Mouse (Mus musculus): ENCODE results near the gene Kctd2. TPM values are rescaled to one million over a fixed set of nuclear protein-coding genes. Genes with fewer than 3 reads are reported as not detected.

The Kctd2 gene
- polyA plus RNA-seq, 1 experiment from 2014 or later: 3.2 TPM

DNA sequence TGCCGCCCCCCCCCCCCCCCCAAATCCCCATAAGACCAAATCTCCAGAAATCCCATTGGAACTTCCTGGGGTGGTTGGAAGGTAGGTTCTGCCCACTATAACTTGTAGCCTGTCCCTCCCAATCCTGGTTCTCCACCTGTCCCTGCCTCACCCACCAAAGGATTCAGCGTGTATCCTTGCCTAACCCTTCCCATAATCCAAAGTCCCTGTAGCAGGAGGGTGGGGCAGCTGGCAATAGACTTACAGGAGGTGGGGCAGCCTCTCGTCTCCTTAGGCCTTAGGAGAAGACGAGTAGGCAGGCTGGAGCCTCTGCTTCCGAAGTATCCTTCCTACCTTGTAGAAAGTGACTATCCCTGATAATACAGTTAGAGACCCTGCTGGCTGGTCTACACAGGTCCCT is 36.3 kb downstream of the Kctd2 start:
- H3K4me2 ChIP-seq (ENCODE audit: low read depth, low read length): no peak overlapping the region
- ATAC-seq (ENCODE audit: insufficient read depth, low FRiP score): no peak
- 75% methylated on average over 5 of the region's 5 CpGs for WGBS

DNA sequence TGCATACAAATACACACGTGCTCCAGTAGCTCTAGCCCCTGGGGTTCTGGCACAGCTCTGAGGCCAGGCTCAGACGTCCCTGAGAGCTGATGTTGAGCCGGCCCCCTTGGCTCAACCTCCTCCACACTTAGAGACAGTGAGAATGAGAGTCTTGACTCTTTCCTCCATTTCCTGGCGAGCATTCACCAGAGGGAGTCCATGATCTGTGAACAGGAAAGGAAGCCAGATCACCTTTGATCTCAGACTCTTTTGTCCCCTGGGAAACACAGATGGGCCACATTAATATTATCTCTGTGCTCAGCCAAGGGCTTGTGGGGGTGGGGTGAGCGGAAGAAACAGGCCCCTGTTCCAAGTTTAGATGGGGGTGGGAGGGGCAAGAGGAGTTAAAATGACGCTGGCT is 37.5 kb downstream of the Kctd2 start:
- Histone ChIP-seq H3K9ac (ENCODE audit: low read length) (no peak overlapping the region), H3K27me3 (ENCODE audit: control insufficient read depth, insufficient read depth, low read length) (no peaks in the 10 kb centered on the region), H3K4me1 (ENCODE audit: control insufficient read depth, insufficient read depth, low read length) (no peaks in the 10 kb centered on the region; the same call in 1 of the 2 replicates), H3K4me2 (ENCODE audit: low read depth, low read length) (no peak overlapping the region), H3K9me3 (replicated peaks; ENCODE audit: control insufficient read depth, low read length) (no peaks in the 10 kb centered on the region), H3K36me3 (ENCODE audit: control insufficient read depth, insufficient read depth, low read length) (no peaks in the 10 kb centered on the region), H3K27ac (ENCODE audit: low read length) (no peak overlapping the region), H3K4me3 (replicated peaks; ENCODE audit: low read length) (no peak overlapping the region)
- 29% methylated on average over 6 of the region's 6 CpGs for WGBS
- ATAC-seq (ENCODE audit: insufficient read depth, low FRiP score): 0 out of 2 replicates have a peak, but pooled peaks have one; percentile 20

More for the DNA sequence above, 36.3 kb downstream of the Kctd2 start:
- no peak overlapping the region for H3K4me3 ChIP-seq (replicated peaks; ENCODE audit: low read length)
- H3K4me1 ChIP-seq (ENCODE audit: control insufficient read depth, insufficient read depth, low read length): no peaks in the 10 kb centered on the region
- no peaks in the 10 kb centered on the region for H3K27me3 ChIP-seq (ENCODE audit: control insufficient read depth, insufficient read depth, low read length)
- no peaks in the 10 kb centered on the region for H3K36me3 ChIP-seq (ENCODE audit: control insufficient read depth, insufficient read depth, low read length)
- no peak overlapping the region for H3K9ac ChIP-seq (ENCODE audit: low read length)
- H3K27ac ChIP-seq (ENCODE audit: low read length): no peak overlapping the region
- H3K9me3 ChIP-seq (replicated peaks; ENCODE audit: control insufficient read depth, low read length): no peaks in the 10 kb centered on the region

DNA sequence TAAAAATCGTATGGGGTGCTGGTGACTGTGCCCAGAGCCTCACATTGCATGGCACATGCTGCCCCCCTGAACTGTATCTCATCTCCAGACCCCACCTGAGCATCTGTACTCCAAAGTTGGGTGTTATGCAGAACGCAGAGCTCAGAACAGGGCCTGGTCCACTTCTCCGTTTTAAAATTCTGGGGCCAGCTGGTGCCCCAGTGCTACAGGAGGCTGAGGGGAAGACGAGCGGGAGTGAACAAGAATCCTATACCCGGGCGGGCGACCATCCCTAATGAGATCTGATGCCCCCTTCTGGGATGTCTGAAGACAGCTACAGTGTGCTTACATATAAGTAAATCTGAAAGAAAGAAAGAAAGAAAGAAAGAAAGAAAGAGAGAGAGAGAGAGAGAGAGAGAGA is 41.0 kb downstream of the Kctd2 start:
- Histone ChIP-seq H3K4me2 (ENCODE audit: low read depth, low read length) (no peak overlapping the region), H3K36me3 (ENCODE audit: control insufficient read depth, insufficient read depth, low read length) (no peaks in the 10 kb centered on the region), H3K4me3 (replicated peaks; ENCODE audit: low read length) (no peak overlapping the region), H3K9ac (ENCODE audit: low read length) (no peak overlapping the region), H3K27ac (ENCODE audit: low read length) (no peak overlapping the region), H3K27me3 (ENCODE audit: control insufficient read depth, insufficient read depth, low read length) (no peaks in the 10 kb centered on the region), H3K9me3 (replicated peaks; ENCODE audit: control insufficient read depth, low read length) (no peaks in the 10 kb centered on the region), H3K4me1 (ENCODE audit: control insufficient read depth, insufficient read depth, low read length) (peaks cover 6% of the 10 kb centered on the region; the same call in 1 of the 2 replicates)
- ATAC-seq (ENCODE audit: insufficient read depth, low FRiP score): no peak
- WGBS: 22% methylated on average over 8 of the region's 8 CpGs

DNA sequence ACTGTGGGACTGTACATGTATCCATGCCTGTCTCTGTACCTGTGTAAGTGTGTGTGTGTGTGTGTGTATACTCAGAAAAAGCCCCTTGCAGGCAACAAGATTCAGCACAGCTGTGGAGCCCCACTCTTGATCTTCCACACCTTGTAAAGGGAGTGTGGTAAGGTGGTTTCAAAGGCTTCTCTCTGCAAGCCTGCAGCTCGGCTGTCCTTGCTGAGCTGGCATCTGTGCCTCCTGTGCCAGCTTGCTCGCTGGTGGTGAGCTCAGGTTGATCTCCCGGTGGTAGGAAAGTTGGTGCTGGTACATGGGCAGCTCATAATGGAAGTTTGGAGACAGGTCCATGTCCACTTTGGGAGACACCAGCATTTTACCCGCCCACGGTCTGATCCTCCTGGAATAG is 41.9 kb downstream of the Kctd2 start:
- H3K27ac ChIP-seq (ENCODE audit: low read length): no peak overlapping the region
- ATAC-seq (ENCODE audit: insufficient read depth, low FRiP score): no peak
- H3K4me2 ChIP-seq (ENCODE audit: low read depth, low read length): no peak overlapping the region
- H3K4me3 ChIP-seq (replicated peaks; ENCODE audit: low read length): no peak overlapping the region
- H3K27me3 ChIP-seq (ENCODE audit: control insufficient read depth, insufficient read depth, low read length): no peaks in the 10 kb centered on the region
- no peaks in the 10 kb centered on the region for H3K9me3 ChIP-seq (replicated peaks; ENCODE audit: control insufficient read depth, low read length)
- WGBS: 72% methylated on average over 5 of the region's 5 CpGs
- H3K36me3 ChIP-seq (ENCODE audit: control insufficient read depth, insufficient read depth, low read length): no peaks in the 10 kb centered on the region
- peaks cover 6% of the 10 kb centered on the region; the same call in 1 of the 2 replicates for H3K4me1 ChIP-seq (ENCODE audit: control insufficient read depth, insufficient read depth, low read length)
- H3K9ac ChIP-seq (ENCODE audit: low read length): no peak overlapping the region

DNA sequence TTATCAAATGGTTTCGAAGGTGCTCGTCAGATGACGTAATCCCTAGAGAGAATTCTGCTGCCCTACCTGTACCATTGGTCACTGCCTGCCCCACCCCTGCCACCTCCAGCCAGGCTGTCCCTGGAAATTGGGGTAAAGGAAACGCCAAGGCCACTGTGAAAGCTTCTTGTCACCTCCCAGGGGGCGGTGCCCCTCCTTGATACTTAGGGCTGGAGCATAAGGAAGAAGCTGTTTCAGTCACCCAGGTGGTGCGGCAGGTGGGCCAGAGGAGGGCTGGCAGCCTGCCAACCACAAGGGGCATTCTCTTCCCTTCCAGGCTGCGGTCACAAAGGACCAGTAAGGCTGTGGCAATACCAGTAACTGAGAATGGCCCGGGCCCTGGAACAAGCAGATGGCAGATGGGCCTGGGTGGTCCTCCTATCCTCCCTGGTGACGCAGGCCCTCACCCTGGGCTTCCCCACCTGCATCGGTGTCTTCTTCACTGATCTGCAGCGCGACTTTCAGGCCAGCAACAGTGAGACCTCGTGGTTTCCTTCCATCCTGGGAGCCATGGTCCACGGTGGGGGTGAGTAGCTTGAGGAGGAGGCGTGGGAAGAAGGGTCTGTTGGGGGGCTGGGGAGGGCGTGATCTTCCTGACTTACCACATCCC is 42.4 kb downstream of the Kctd2 start, which contains the start of gene Slc16a5:
Gene Slc16a5 (plus strand): TSS at position 232 of the 649 bp plus-strand sequence.
- no peak within 1 kb of the TSS for H3K27ac ChIP-seq (ENCODE audit: low read length)
- H3K4me2 ChIP-seq (ENCODE audit: low read depth, low read length): 0 out of 2 replicates have a peak within 1 kb of the TSS, but pooled peaks have one; percentile 16
- no peak within 1 kb of the TSS; the same call in 1 of the 2 replicates for H3K4me3 ChIP-seq (replicated peaks; ENCODE audit: low read length)
- no peak within 1 kb of the TSS; the same call in 1 of the 2 replicates for H3K9ac ChIP-seq (ENCODE audit: low read length)
- peaks cover 6% of the 10 kb centered on the region; the same call in 1 of the 2 replicates for H3K4me1 ChIP-seq (ENCODE audit: control insufficient read depth, insufficient read depth, low read length)
- H3K9me3 ChIP-seq (replicated peaks; ENCODE audit: control insufficient read depth, low read length): no peaks in the 10 kb centered on the region
- H3K27me3 ChIP-seq (ENCODE audit: control insufficient read depth, insufficient read depth, low read length): no peaks in the 10 kb centered on the region
- 66% methylated on average over 16 of the region's 16 CpGs for WGBS
- peak; percentile 19; the same call in 1 of the 2 replicates for ATAC-seq (ENCODE audit: insufficient read depth, low FRiP score)
- H3K36me3 ChIP-seq (ENCODE audit: control insufficient read depth, insufficient read depth, low read length): no peaks in the 10 kb centered on the region

DNA sequence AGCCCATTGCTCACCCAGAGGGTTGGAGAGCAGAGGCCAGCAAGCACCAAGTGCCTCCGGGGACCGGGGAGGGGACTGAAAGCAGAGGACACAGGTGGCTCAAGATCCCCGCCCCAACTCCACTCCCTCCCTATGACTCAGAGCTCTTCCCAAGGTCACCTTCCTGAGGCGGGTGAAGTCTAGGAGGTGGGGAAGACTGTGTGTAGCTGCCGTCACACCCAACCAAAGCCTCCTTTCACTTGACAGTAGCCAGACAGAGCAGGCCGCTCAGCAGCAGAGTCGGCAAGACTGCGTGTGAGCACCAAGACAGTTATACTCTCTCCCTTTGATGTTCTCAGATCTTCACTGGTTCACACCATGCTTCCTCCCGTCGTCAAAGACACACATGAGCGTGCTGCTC is 43.5 kb downstream of the Kctd2 start:
- no peak overlapping the region; the same call in 1 of the 2 replicates for H3K9ac ChIP-seq (ENCODE audit: low read length)
- peaks cover 6% of the 10 kb centered on the region; the same call in 1 of the 2 replicates for H3K4me1 ChIP-seq (ENCODE audit: control insufficient read depth, insufficient read depth, low read length)
- no peak overlapping the region for H3K4me3 ChIP-seq (replicated peaks; ENCODE audit: low read length)
- WGBS: 53% methylated on average over 11 of the region's 11 CpGs
- H3K9me3 ChIP-seq (replicated peaks; ENCODE audit: control insufficient read depth, low read length): no peaks in the 10 kb centered on the region
- 0 out of 2 replicates have a peak overlapping the region, but pooled peaks have one; percentile 13 for H3K27ac ChIP-seq (ENCODE audit: low read length)
- no peaks in the 10 kb centered on the region for H3K27me3 ChIP-seq (ENCODE audit: control insufficient read depth, insufficient read depth, low read length)
- H3K36me3 ChIP-seq (ENCODE audit: control insufficient read depth, insufficient read depth, low read length): no peaks in the 10 kb centered on the region
- H3K4me2 ChIP-seq (ENCODE audit: low read depth, low read length): no peak overlapping the region
- peak; percentile 71 for ATAC-seq (ENCODE audit: insufficient read depth, low FRiP score)

DNA sequence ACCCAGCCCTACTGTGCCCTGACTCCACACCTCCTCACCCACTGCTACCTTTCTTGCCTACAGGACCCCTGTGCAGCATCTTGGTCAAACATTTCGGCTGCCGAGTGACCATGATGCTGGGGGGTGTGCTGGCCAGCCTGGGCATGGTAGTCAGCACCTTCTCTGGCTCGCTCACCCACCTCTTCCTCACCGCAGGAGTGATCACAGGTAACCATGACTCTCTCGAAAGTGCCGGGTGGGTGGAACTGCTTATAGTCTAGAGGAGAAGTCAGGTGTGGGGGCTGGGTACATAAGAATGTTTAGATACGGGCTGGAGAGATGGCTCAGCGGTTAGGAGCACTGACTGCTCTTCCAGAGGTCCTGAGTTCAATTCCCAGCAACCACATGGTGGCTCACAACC is 44.9 kb downstream of the Kctd2 start:
- WGBS: 84% methylated on average over 8 of the region's 8 CpGs
- no peak overlapping the region for H3K4me3 ChIP-seq (replicated peaks; ENCODE audit: low read length)
- no peaks in the 10 kb centered on the region for H3K9me3 ChIP-seq (replicated peaks; ENCODE audit: control insufficient read depth, low read length)
- ATAC-seq (ENCODE audit: insufficient read depth, low FRiP score): no peak
- H3K27me3 ChIP-seq (ENCODE audit: control insufficient read depth, insufficient read depth, low read length): no peaks in the 10 kb centered on the region
- no peaks in the 10 kb centered on the region for H3K36me3 ChIP-seq (ENCODE audit: control insufficient read depth, insufficient read depth, low read length)
- H3K4me2 ChIP-seq (ENCODE audit: low read depth, low read length): no peak overlapping the region
- peaks cover 6% of the 10 kb centered on the region; the same call in 1 of the 2 replicates for H3K4me1 ChIP-seq (ENCODE audit: control insufficient read depth, insufficient read depth, low read length)
- H3K9ac ChIP-seq (ENCODE audit: low read length): no peak overlapping the region
- H3K27ac ChIP-seq (ENCODE audit: low read length): no peak overlapping the region

DNA sequence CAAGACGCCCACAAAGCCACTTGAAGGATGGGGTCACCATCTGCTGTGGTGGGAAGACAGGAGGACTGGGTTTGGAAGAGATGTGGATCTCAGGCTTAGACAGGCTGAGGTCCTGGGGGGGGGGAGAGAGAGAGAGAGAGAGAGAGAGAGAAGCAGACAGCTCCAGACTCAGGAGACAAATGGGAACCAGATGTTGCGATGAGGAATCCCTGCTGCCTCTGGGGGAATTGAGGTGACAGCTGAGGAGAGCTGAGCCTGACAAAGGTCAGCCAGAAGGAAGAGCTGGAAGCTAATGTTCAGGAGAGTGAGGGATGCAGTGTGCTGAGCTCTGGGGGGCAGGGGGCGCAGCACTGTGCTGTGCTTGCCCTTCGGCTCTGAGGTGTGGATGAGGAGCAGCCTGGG is 47.3 kb downstream of the Kctd2 start:
- Histone ChIP-seq H3K27ac (ENCODE audit: low read length) (no peak overlapping the region), H3K9me3 (replicated peaks; ENCODE audit: control insufficient read depth, low read length) (no peaks in the 10 kb centered on the region), H3K27me3 (ENCODE audit: control insufficient read depth, insufficient read depth, low read length) (no peaks in the 10 kb centered on the region), H3K4me3 (replicated peaks; ENCODE audit: low read length) (no peak overlapping the region), H3K4me2 (ENCODE audit: low read depth, low read length) (no peak overlapping the region), H3K9ac (ENCODE audit: low read length) (no peak overlapping the region), H3K36me3 (ENCODE audit: control insufficient read depth, insufficient read depth, low read length) (no peaks in the 10 kb centered on the region), H3K4me1 (ENCODE audit: control insufficient read depth, insufficient read depth, low read length) (peaks cover 6% of the 10 kb centered on the region; the same call in 1 of the 2 replicates)
- no peak for ATAC-seq (ENCODE audit: insufficient read depth, low FRiP score)
- WGBS: 34% methylated on average over 4 of the region's 4 CpGs

DNA sequence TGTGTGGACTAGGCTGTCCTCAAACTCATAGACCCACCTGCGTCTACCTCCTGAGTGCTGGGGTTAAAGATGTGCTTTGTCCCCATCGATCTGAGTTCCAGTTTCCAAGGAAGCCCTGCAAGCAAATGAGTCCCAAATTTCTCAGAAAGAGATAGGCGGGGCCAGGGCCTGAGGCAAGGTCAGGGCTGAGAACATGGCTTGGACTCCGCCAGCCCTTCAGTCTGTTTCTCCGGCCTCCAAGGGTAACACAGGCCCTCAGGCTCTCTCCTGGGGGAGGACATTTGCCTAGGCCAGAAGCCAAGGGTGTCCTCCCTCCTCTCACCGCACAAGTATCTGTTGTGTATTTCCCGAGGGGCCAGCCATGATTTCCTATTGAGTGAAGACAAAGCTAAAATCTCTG is 52.3 kb downstream of the Kctd2 start:
- no peak overlapping the region for H3K27ac ChIP-seq (ENCODE audit: low read length)
- H3K36me3 ChIP-seq (ENCODE audit: control insufficient read depth, insufficient read depth, low read length): no peaks in the 10 kb centered on the region
- H3K4me2 ChIP-seq (ENCODE audit: low read depth, low read length): no peak overlapping the region
- no peak for ATAC-seq (ENCODE audit: insufficient read depth, low FRiP score)
- H3K9ac ChIP-seq (ENCODE audit: low read length): no peak overlapping the region
- H3K9me3 ChIP-seq (replicated peaks; ENCODE audit: control insufficient read depth, low read length): no peaks in the 10 kb centered on the region
- H3K4me3 ChIP-seq (replicated peaks; ENCODE audit: low read length): no peak overlapping the region
- peaks cover 25% of the 10 kb centered on the region for H3K4me1 ChIP-seq (ENCODE audit: control insufficient read depth, insufficient read depth, low read length)
- no peaks in the 10 kb centered on the region for H3K27me3 ChIP-seq (ENCODE audit: control insufficient read depth, insufficient read depth, low read length)
- 84% methylated on average over 7 of the region's 7 CpGs for WGBS

All from stomach, embryonic 16.5 days (tissue).